Mouse (Mus musculus): ENCODE results near the gene Paip2b. TPM values are rescaled to one million over a fixed set of nuclear protein-coding genes. Genes with fewer than 3 reads are reported as not detected.
A peak's percentile ranks its signal among the peaks of the same experiment; 100 is the strongest.
"Not testable (repeated sequence)": the region's sequence is repeated elsewhere in the genome, so short reads cannot be mapped to it uniquely, and the experiment has no call there.

The Paip2b gene
- polyA plus RNA-seq, 1 experiment from 2014 or later, result 20.8 TPM

GRCm38 (mm10) chr6:83840086-83840485, 8.5 kb upstream of the Paip2b start:
- WGBS, result 78% methylated on average over 6 of the region's 6 CpGs
- no peak for ATAC-seq (ENCODE audit: insufficient number of reproducible peaks, insufficient read depth, low FRiP score, low TSS enrichment, low read depth)
- no peak overlapping the region for H3K9ac ChIP-seq

DNA sequence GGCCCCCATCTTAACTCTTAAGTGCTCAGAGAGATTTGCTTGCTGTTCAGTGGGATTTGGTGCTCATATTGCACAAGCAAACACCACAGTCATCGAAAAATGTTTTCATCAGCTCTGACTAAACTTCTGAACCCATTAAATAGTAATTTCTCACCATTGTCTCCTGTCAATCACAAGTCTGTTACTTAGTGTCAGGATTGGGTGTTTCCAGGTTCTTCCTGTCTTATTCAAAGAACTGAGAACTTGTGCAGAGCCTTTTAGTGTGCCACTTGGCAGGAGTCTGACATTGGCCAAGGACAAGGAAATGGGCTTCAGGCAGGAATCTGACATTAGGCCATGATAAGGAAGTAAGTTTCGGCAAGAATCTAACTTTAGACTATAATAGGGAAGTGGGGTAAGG, 6.5 kb upstream of the Paip2b start:
- 82% methylated on average over 2 of the region's 2 CpGs for WGBS
- Histone ChIP-seq H3K36me3 (no peaks in the 10 kb centered on the region), H3K4me3 (no peak overlapping the region), H3K9ac (no peak overlapping the region), H3K4me2 (no peak overlapping the region), H3K4me1 (no peaks in the 10 kb centered on the region), H3K27ac (no peak overlapping the region), H3K9me3 (no peaks in the 10 kb centered on the region), H3K27me3 (no peaks in the 10 kb centered on the region)
- no peak for ATAC-seq (ENCODE audit: insufficient number of reproducible peaks, insufficient read depth, low FRiP score, low TSS enrichment, low read depth)

More at GRCm38 (mm10) chr6:83840086-83840485, 8.5 kb upstream of the Paip2b start:
- H3K27ac ChIP-seq, result no peak overlapping the region
- H3K36me3 ChIP-seq, result no peaks in the 10 kb centered on the region
- H3K4me1 ChIP-seq, result no peaks in the 10 kb centered on the region
- no peak overlapping the region for H3K4me2 ChIP-seq
- H3K27me3 ChIP-seq, result no peaks in the 10 kb centered on the region
- no peak overlapping the region for H3K4me3 ChIP-seq
- H3K9me3 ChIP-seq, result no peaks in the 10 kb centered on the region

- Histone ChIP-seq H3K4me2 (no peak overlapping the region), H3K27me3 (no peaks in the 10 kb centered on the region), H3K27ac (no peak overlapping the region), H3K9me3 (no peaks in the 10 kb centered on the region), H3K4me1 (peaks cover 4% of the 10 kb centered on the region), H3K4me3 (no peak overlapping the region), H3K36me3 (no peaks in the 10 kb centered on the region), H3K9ac (no peak overlapping the region)
- WGBS, result 85% methylated on average over 2 of the region's 2 CpGs
- no peak for ATAC-seq (ENCODE audit: insufficient number of reproducible peaks, insufficient read depth, low FRiP score, low TSS enrichment, low read depth)
Measured at GRCm38 (mm10) chr6:83836826-83837225, 5.3 kb upstream of the Paip2b start.

GRCm38 (mm10) chr6:83832393-83832792, 852 bp upstream of the Paip2b start:
- Histone ChIP-seq H3K4me3 (peak overlapping the region; percentile 74; the same call in 1 of the 2 replicates), H3K27ac (peak overlapping the region; percentile 60), H3K4me1 (peaks cover 10% of the 10 kb centered on the region), H3K9ac (peak overlapping the region; percentile 51; the same call in 1 of the 2 replicates), H3K4me2 (peak overlapping the region; percentile 60)
- WGBS, result 44% methylated on average over 1 of the region's 1 CpGs
- ATAC-seq (ENCODE audit: insufficient number of reproducible peaks, insufficient read depth, low FRiP score, low TSS enrichment, low read depth); H3K36me3 ChIP-seq; H3K27me3 ChIP-seq; H3K9me3 ChIP-seq: not testable (repeated sequence)

DNA sequence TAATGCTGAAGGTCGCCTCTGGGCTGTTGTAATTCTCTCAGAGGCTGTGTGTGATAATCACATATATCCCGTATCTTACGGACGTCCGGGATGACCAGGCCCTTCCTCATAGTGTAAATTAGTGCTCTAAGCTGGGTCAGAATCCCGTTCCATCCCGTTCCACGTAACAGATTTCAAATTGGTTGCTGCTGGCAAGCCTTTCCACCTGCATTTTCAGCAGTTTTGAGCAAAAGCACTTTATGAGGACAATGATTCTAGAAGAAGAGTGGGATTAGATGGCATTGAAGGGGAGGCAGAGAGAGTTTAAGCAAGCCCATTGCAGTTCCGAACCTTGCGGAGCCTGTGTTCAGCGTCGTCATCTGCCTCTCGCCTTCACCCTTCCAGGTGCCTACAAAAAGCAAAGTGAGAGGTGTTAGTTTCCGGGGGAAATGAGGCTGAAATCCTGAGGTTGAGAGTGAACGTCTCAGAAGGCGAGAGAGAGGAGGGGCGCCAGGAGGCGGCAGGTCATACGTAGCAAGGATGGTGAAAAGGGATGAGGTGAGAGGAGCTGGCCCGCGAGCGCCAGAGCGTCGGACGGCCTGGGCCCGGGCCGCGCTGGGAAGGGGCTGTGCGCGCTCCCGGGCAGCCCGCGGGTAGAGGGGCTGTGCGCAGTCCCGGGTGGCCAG, 468 bp downstream of the Paip2b start:
- no peaks in the 10 kb centered on the region for H3K9me3 ChIP-seq
- peak overlapping the region; percentile 79 for H3K4me2 ChIP-seq
- H3K9ac ChIP-seq, result peak overlapping the region; percentile 85
- peak; percentile 79 for ATAC-seq (ENCODE audit: insufficient number of reproducible peaks, insufficient read depth, low FRiP score, low TSS enrichment, low read depth)
- H3K27ac ChIP-seq, result peak overlapping the region; percentile 87
- peak overlapping the region; percentile 74 for H3K4me3 ChIP-seq
- H3K4me1 ChIP-seq, result peaks cover 10% of the 10 kb centered on the region
- no peaks in the 10 kb centered on the region for H3K27me3 ChIP-seq
- H3K36me3 ChIP-seq, result peaks cover 14% of the 10 kb centered on the region; the same call in 1 of the 2 replicates
- under 1% methylated on average over 27 of the region's 35 CpGs for WGBS

DNA sequence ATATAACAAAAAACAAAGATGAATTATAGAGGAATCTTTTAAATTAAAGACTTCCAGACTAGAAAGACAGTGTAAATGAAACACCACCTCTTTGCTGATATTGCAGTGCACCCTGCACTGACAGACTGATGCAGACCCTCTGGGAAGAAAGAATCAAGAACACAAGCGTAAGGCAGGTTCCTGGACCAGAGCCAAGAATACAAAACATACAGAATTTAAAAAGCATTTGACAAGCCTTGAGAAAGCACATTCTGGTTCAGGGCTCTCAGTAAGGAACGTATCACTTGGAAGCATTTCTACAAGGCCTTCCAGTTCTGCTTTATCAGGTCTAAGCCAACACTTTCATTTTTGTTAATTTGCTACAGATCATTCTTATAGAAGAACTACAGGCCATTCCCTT, 9.7 kb downstream of the Paip2b start:
- Histone ChIP-seq H3K27ac (no peak overlapping the region), H3K4me3 (no peak overlapping the region), H3K4me1 (peaks cover 13% of the 10 kb centered on the region), H3K36me3 (peaks cover 6% of the 10 kb centered on the region; the same call in 1 of the 2 replicates), H3K27me3 (no peaks in the 10 kb centered on the region), H3K9ac (no peak overlapping the region), H3K9me3 (no peaks in the 10 kb centered on the region; the same call in 1 of the 2 replicates), H3K4me2 (no peak overlapping the region)
- 28% methylated on average over 2 of the region's 2 CpGs for WGBS
- no peak for ATAC-seq (ENCODE audit: insufficient number of reproducible peaks, insufficient read depth, low FRiP score, low TSS enrichment, low read depth)

DNA sequence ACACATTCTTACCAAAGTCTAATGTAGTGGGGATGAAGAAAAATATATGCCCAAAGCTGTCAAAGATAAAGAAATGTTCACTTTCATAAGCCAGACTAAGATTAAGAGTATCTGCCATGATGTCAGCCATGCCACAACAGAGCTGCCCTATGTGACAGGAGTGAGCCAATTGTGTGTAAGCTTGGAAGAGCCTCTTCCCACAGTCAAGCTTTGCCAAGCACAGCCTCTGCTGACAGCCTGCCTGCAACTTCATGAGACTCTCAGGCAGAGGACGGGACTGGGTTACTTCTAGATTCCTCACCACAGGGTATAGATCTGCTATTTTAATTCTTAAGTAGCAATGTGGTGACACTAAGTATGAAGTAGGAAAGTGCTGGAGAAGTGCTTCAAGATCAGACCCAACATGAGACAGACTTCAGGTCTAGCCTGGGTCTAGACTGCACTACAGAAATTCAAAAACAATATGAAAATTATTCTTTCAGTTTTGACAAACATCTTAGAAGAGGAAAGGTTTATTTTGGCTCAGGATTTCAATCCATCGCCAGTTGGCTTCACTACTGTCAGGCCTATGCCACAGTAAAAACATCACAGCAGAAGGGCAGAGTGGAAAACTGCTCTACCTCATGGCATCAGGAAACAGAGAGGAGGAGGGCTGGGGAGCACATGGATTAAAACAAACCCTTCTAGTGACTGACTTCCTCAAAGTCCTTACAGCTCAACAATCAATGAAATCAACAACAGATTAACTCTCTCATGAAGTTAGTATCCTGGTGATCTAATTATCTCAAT, 10.6 kb downstream of the Paip2b start:
- H3K27ac ChIP-seq, result no peak overlapping the region
- H3K4me3 ChIP-seq, result no peak overlapping the region
- H3K36me3 ChIP-seq, result 0 out of 2 replicates have a peak, but pooled peaks cover 10% of the 10 kb centered on the region
- WGBS, result 87% methylated on average over 2 of the region's 2 CpGs
- H3K9ac ChIP-seq, result no peak overlapping the region
- H3K9me3 ChIP-seq, result no peaks in the 10 kb centered on the region; the same call in 1 of the 2 replicates
- ATAC-seq (ENCODE audit: insufficient number of reproducible peaks, insufficient read depth, low FRiP score, low TSS enrichment, low read depth), result no peak
- peaks cover 13% of the 10 kb centered on the region for H3K4me1 ChIP-seq
- no peaks in the 10 kb centered on the region for H3K27me3 ChIP-seq
- no peak overlapping the region for H3K4me2 ChIP-seq

- Histone ChIP-seq H3K36me3 (peaks cover 24% of the 10 kb centered on the region), H3K4me3 (no peak overlapping the region), H3K4me2 (no peak overlapping the region), H3K9me3 (no peaks in the 10 kb centered on the region; the same call in 1 of the 2 replicates), H3K27ac (peak overlapping the region; percentile 49), H3K4me1 (peaks cover 13% of the 10 kb centered on the region), H3K27me3 (no peaks in the 10 kb centered on the region), H3K9ac (no peak overlapping the region)
- no peak for ATAC-seq (ENCODE audit: insufficient number of reproducible peaks, insufficient read depth, low FRiP score, low TSS enrichment, low read depth)
- 68% methylated on average over 1 of the region's 1 CpGs for WGBS
Measured at GRCm38 (mm10) chr6:83818996-83819395, 12.5 kb downstream of the Paip2b start.

GRCm38 (mm10) chr6:83815801-83816200, 15.7 kb downstream of the Paip2b start:
- no peaks in the 10 kb centered on the region for H3K27me3 ChIP-seq
- H3K4me2 ChIP-seq, result no peak overlapping the region
- H3K9me3 ChIP-seq, result no peaks in the 10 kb centered on the region; the same call in 1 of the 2 replicates
- no peak overlapping the region for H3K9ac ChIP-seq
- 90% methylated on average over 3 of the region's 3 CpGs for WGBS
- ATAC-seq (ENCODE audit: insufficient number of reproducible peaks, insufficient read depth, low FRiP score, low TSS enrichment, low read depth), result no peak
- H3K4me3 ChIP-seq, result no peak overlapping the region
- H3K4me1 ChIP-seq, result 0 out of 2 replicates have a peak, but pooled peaks cover 7% of the 10 kb centered on the region
- H3K27ac ChIP-seq, result no peak overlapping the region
- peaks cover 44% of the 10 kb centered on the region for H3K36me3 ChIP-seq

GRCm38 (mm10) chr6:83802846-83803245, 28.7 kb downstream of the Paip2b start:
- H3K4me1 ChIP-seq, result no peaks in the 10 kb centered on the region
- no peak overlapping the region for H3K27ac ChIP-seq
- WGBS, result 88% methylated on average over 3 of the region's 3 CpGs
- peaks cover 62% of the 10 kb centered on the region for H3K36me3 ChIP-seq
- no peak for ATAC-seq (ENCODE audit: insufficient number of reproducible peaks, insufficient read depth, low FRiP score, low TSS enrichment, low read depth)
- no peak overlapping the region for H3K4me3 ChIP-seq
- no peak overlapping the region for H3K4me2 ChIP-seq
- H3K9me3 ChIP-seq, result no peaks in the 10 kb centered on the region
- H3K9ac ChIP-seq, result 0 out of 2 replicates have a peak overlapping the region, but pooled peaks have one; percentile 2
- no peaks in the 10 kb centered on the region for H3K27me3 ChIP-seq

DNA sequence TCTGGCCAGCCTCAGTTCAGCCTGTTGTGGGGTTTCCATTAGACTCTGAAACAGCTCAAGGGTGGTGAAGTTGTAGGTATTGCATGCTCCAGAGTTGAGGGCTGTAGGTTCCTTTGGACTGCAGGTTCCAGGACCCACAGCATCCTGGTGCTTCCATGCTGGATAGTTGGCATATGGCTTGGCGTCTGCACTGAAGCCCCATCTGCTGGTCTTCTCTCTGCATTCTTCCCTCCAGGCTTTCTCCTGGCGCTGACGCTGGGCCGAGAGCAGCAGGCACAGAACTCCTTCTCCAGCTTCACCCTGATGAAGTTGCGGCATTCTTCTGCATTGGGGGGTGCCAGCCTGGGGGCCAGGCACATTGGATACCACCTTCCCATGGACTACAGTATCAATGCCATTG, 29.5 kb downstream of the Paip2b start:
- Histone ChIP-seq H3K9me3 (no peaks in the 10 kb centered on the region), H3K4me2 (no peak overlapping the region), H3K4me1 (no peaks in the 10 kb centered on the region), H3K27ac (no peak overlapping the region), H3K27me3 (no peaks in the 10 kb centered on the region), H3K9ac (no peak overlapping the region), H3K4me3 (no peak overlapping the region), H3K36me3 (peaks cover 57% of the 10 kb centered on the region)
- ATAC-seq (ENCODE audit: insufficient number of reproducible peaks, insufficient read depth, low FRiP score, low TSS enrichment, low read depth), result no peak
- WGBS, result 93% methylated on average over 5 of the region's 5 CpGs

GRCm38 (mm10) chr6:83796686-83797085, 34.9 kb downstream of the Paip2b start:
- no peak for ATAC-seq (ENCODE audit: insufficient number of reproducible peaks, insufficient read depth, low FRiP score, low TSS enrichment, low read depth)
- Histone ChIP-seq H3K9ac (no peak overlapping the region), H3K36me3 (peaks cover 30% of the 10 kb centered on the region), H3K4me2 (no peak overlapping the region), H3K4me3 (no peak overlapping the region), H3K4me1 (peaks cover 6% of the 10 kb centered on the region), H3K27ac (no peak overlapping the region), H3K9me3 (no peaks in the 10 kb centered on the region), H3K27me3 (no peaks in the 10 kb centered on the region)
- WGBS, result 69% methylated on average over 3 of the region's 3 CpGs

Data from embryonic facial prominence, embryonic 13.5 days (tissue).